Mouse (Mus musculus) lung, embryonic 14.5 days (tissue): ENCODE measurements around the gene Tox2. TPM values are rescaled to one million over a fixed set of nuclear protein-coding genes. Genes with fewer than 3 reads are reported as not detected.
A peak's percentile ranks its signal among the peaks of the same experiment; 100 is the strongest.

Experiments
- ATAC-seq: fragments of 200-750 bp; cut with Nextera tagmentation; 2 replicates; pipeline ENCODE4 v1.8.0; 2017; ENCODE audit warnings: mild to moderate bottlenecking, moderate TSS enrichment, moderate library complexity; ENCODE audit not compliant: insufficient read depth
- DNase-seq: peaks from one replicate; pipeline ENCODE4 v3.0.0-alpha.2; 2015
- H3K27ac ChIP-seq: fragments of 300-500 bp; sonication (generic); 2 replicates; pipeline ENCODE4 v1.5.1; 2014; ENCODE audit warnings: low read depth, mild to moderate bottlenecking, moderate library complexity
- H3K27me3 ChIP-seq: fragments of 300-500 bp; sonication (generic); 2 replicates; pipeline ENCODE4 v1.6.1; 2014; ENCODE audit warnings: low read length, control low read depth; ENCODE audit not compliant: insufficient read depth
- H3K36me3 ChIP-seq: fragments of 300-500 bp; sonication (generic); 2 replicates; pipeline ENCODE4 v1.6.1; 2014; ENCODE audit warnings: control low read depth; ENCODE audit not compliant: insufficient read depth
- H3K4me1 ChIP-seq: fragments of 300-500 bp; sonication (generic); 2 replicates; pipeline ENCODE4 v1.6.1; 2014; ENCODE audit warnings: antibody characterized with exemption, control low read depth; ENCODE audit not compliant: insufficient read depth
- H3K4me2 ChIP-seq: fragments of 300-500 bp; sonication (generic); 2 replicates; pipeline ENCODE4 v1.6.1; 2014; ENCODE audit warnings: mild to moderate bottlenecking
- H3K4me3 ChIP-seq: fragments of 300-500 bp; sonication (generic); 2 replicates; pipeline ENCODE4 v1.5.1; 2014; ENCODE audit warnings: low read depth, low read length
- H3K9ac ChIP-seq: fragments of 300-500 bp; sonication (generic); 2 replicates; pipeline ENCODE4 v1.6.1; 2014
- H3K9me3 ChIP-seq: fragments of 300-500 bp; sonication (generic); 2 replicates; pipeline ENCODE4 v1.6.1; 2016; ENCODE audit warnings: low read depth, low read length, control low read depth
- CTCF ChIP-seq: IDR thresholded peaks from 2 replicates; pipeline ENCODE4 v1.5.1; 2016; ENCODE audit warnings: antibody characterized with exemption, low read depth
- WGBS: fragments of 180-500 bp; shearing (Covaris S2); extraction: QIAGEN DNeasy Blood & Tissue Kit; methylation state at CpG from one replicate; pipeline ENCODE4 v1.1.7; 2014; 5-methylcytosine and 5-hydroxymethylcytosine counted together
- polyA plus RNA-seq: library from polyadenylated mRNA; unstranded; fragments of >200 nt; fragmentation: Nextera tagmentation; extraction: Ambion mirVana; gene quantifications from 2 replicates; pipeline ENCODE4 v1.2.1, GENCODE M21; 2014

Gene Tox2
- polyA plus RNA-seq, 1 experiment from 2014 or later: 4.3 TPM

GRCm38 (mm10) chr2:163340263-163340662 is 137.3 kb downstream of the Tox2 start:
- 27% methylated on average over 9 of the region's 9 CpGs for WGBS
- no peaks in the 10 kb centered on the region for H3K9me3 ChIP-seq
- peak; percentile 93 for TF ChIP-seq CTCF
- peaks cover 39% of the 10 kb centered on the region for H3K27me3 ChIP-seq
- DNase-seq (peak; percentile 91), ATAC-seq (peak; percentile 66; the same call in 1 of the 2 replicates)
- no peaks in the 10 kb centered on the region for H3K36me3 ChIP-seq
- no peak overlapping the region for H3K4me2 ChIP-seq
- no peak overlapping the region for H3K27ac ChIP-seq
- no peak overlapping the region for H3K4me3 ChIP-seq
- H3K9ac ChIP-seq: no peak overlapping the region
- 0 out of 2 replicates have a peak, but pooled peaks cover 3% of the 10 kb centered on the region for H3K4me1 ChIP-seq

- Histone ChIP-seq H3K4me3 (no peak overlapping the region), H3K9ac (no peak overlapping the region), H3K9me3 (no peaks in the 10 kb centered on the region), H3K4me2 (no peak overlapping the region), H3K27me3 (peaks cover 23% of the 10 kb centered on the region), H3K36me3 (no peaks in the 10 kb centered on the region), H3K27ac (no peak overlapping the region), H3K4me1 (0 out of 2 replicates have a peak, but pooled peaks cover 3% of the 10 kb centered on the region)
- WGBS: 92% methylated on average over 4 of the region's 4 CpGs
- ATAC-seq: no peak
- TF ChIP-seq CTCF: peak; percentile 58
- DNase-seq: peak; percentile 53
Observed at GRCm38 (mm10) chr2:163343671-163344070, 140.7 kb downstream of the Tox2 start.

GRCm38 (mm10) chr2:163344976-163345660 is 142.2 kb downstream of the Tox2 start:
- DNase-seq (peak; percentile 65), ATAC-seq (peak; percentile 53; the same call in 1 of the 2 replicates)
- TF ChIP-seq CTCF: no peak
- H3K36me3 ChIP-seq: no peaks in the 10 kb centered on the region
- H3K4me1 ChIP-seq: 0 out of 2 replicates have a peak, but pooled peaks cover 3% of the 10 kb centered on the region
- no peaks in the 10 kb centered on the region for H3K9me3 ChIP-seq
- peaks cover 8% of the 10 kb centered on the region for H3K27me3 ChIP-seq
- H3K27ac ChIP-seq: no peak overlapping the region
- H3K4me2 ChIP-seq: no peak overlapping the region
- H3K9ac ChIP-seq: no peak overlapping the region
- H3K4me3 ChIP-seq: no peak overlapping the region
- 49% methylated on average over 13 of the region's 13 CpGs for WGBS

- whole genome bisulfite sequencing: 79% methylated on average over 11 of the region's 11 CpGs
- no peak overlapping the region for H3K9ac ChIP-seq
- TF ChIP-seq CTCF: no peak
Observed at GRCm38 (mm10) chr2:163346497-163346896, 143.6 kb downstream of the Tox2 start.

GRCm38 (mm10) chr2:163347517-163348184 is 144.7 kb downstream of the Tox2 start:
- 0 out of 2 replicates have a peak, but pooled peaks cover 3% of the 10 kb centered on the region for H3K4me1 ChIP-seq
- WGBS: 79% methylated on average over 8 of the region's 8 CpGs

More at GRCm38 (mm10) chr2:163346497-163346896, 143.6 kb downstream of the Tox2 start:
- no peaks in the 10 kb centered on the region for H3K27me3 ChIP-seq
- no peaks in the 10 kb centered on the region for H3K36me3 ChIP-seq
- no peaks in the 10 kb centered on the region for H3K9me3 ChIP-seq
- H3K4me2 ChIP-seq: no peak overlapping the region
- H3K4me1 ChIP-seq: 0 out of 2 replicates have a peak, but pooled peaks cover 3% of the 10 kb centered on the region
- no peak overlapping the region for H3K4me3 ChIP-seq
- DNase-seq (no peak), ATAC-seq (no peak)
- H3K27ac ChIP-seq: no peak overlapping the region

GRCm38 (mm10) chr2:163348677-163349076 is 145.8 kb downstream of the Tox2 start:
- no peak overlapping the region for H3K4me3 ChIP-seq
- no peak for TF ChIP-seq CTCF
- no peaks in the 10 kb centered on the region for H3K27me3 ChIP-seq
- H3K4me1 ChIP-seq: 0 out of 2 replicates have a peak, but pooled peaks cover 3% of the 10 kb centered on the region
- no peaks in the 10 kb centered on the region for H3K9me3 ChIP-seq
- WGBS: 75% methylated on average over 7 of the region's 7 CpGs
- H3K4me2 ChIP-seq: no peak overlapping the region
- ATAC-seq (no peak), DNase-seq (no peak)
- H3K9ac ChIP-seq: no peak overlapping the region
- no peak overlapping the region for H3K27ac ChIP-seq
- no peaks in the 10 kb centered on the region for H3K36me3 ChIP-seq

More at GRCm38 (mm10) chr2:163347517-163348184, 144.7 kb downstream of the Tox2 start:
- Histone ChIP-seq H3K9me3 (no peaks in the 10 kb centered on the region), H3K27me3 (no peaks in the 10 kb centered on the region), H3K9ac (no peak overlapping the region), H3K4me2 (no peak overlapping the region), H3K4me3 (no peak overlapping the region), H3K27ac (no peak overlapping the region), H3K36me3 (no peaks in the 10 kb centered on the region)
- DNase-seq (no peak), ATAC-seq (no peak)
- TF ChIP-seq CTCF: no peak

GRCm38 (mm10) chr2:163349411-163349810 is 146.5 kb downstream of the Tox2 start:
- H3K4me1 ChIP-seq: 0 out of 2 replicates have a peak, but pooled peaks cover 3% of the 10 kb centered on the region
- ATAC-seq: peak; percentile 55; the same call in 1 of the 2 replicates
- H3K9ac ChIP-seq: no peak overlapping the region
- no peak overlapping the region for H3K4me3 ChIP-seq
- no peaks in the 10 kb centered on the region for H3K9me3 ChIP-seq
- H3K4me2 ChIP-seq: no peak overlapping the region
- H3K27ac ChIP-seq: 0 out of 2 replicates have a peak overlapping the region, but pooled peaks have one; percentile 16
- no peaks in the 10 kb centered on the region for H3K27me3 ChIP-seq
- peak; percentile 73 for DNase-seq
- no peak for TF ChIP-seq CTCF
- WGBS: 50% methylated on average over 9 of the region's 9 CpGs
- no peaks in the 10 kb centered on the region for H3K36me3 ChIP-seq
